Mouse (Mus musculus): Measurements from ENCODE around the gene Fyn. TPM values are rescaled to one million over a fixed set of nuclear protein-coding genes. Genes with fewer than 3 reads are reported as not detected.
A peak's percentile ranks its signal among the peaks of the same experiment; 100 is the strongest.

Gene Fyn
- polyA plus RNA-seq, 1 experiment from 2014 or later: 24.3 TPM

DNA sequence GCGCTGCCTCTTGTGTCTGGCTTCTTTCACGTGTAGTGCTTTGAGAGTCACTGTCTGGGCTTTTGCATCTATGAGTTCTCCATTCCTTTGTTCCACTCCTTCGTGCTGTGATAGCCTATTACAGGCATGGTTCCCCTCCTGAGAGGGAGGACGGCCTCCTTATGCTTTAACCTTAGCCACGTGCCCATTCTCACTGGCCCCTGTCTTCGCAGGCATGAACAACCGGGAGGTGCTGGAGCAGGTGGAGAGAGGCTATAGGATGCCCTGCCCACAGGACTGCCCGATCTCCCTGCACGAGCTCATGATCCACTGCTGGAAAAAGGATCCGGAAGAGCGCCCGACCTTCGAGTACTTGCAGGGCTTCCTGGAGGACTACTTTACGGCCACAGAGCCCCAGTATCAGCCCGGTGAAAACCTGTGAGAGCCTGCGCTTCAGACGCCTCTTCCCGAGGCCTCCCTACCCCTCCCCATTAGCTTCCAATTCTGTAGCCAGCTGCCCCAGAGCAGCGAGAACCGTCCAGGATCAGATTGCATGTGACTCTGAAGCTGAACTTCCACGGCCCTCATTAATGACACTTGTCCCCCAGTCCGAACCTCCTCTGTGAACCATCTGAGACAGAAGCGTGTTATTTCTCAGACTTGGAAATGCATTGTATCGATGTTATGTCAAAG, 195.0 kb downstream of the Fyn start:
- H3K4me3 ChIP-seq: no peak overlapping the region
- peak; percentile 30 for DNase-seq (ENCODE audit: low spot score)
- no peaks in the 10 kb centered on the region for H3K27me3 ChIP-seq (ENCODE audit: low read depth, poor library complexity, severe bottlenecking)
- H3K36me3 ChIP-seq: peaks cover 21% of the 10 kb centered on the region
- no peaks in the 10 kb centered on the region for H3K9me3 ChIP-seq (replicated peaks)
- peak overlapping the region; percentile 75 for H3K27ac ChIP-seq (replicated peaks)
- 53% methylated on average over 24 of the region's 24 CpGs for WGBS
- peaks cover 33% of the 10 kb centered on the region for H3K4me1 ChIP-seq

DNA sequence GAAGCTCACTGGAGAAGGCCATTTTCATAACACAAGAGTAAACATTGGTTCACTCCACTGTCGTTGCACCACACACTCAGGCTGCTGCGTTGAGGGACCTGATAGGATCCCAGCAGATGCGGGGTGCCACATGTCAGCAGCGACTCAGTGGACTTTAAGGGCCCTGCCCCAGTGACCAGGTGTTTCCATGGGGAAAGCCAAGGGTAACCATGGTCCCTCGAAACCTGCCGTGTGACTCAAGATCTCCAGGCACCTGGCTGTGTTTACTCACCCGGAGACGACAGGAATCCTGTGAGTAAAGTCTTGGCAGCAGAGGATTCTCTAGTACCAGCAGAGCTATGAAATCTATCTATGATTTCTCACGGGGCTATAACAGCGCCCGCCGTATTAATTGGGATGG, 198.2 kb downstream of the Fyn start:
- H3K27ac ChIP-seq (replicated peaks): no peak overlapping the region
- peaks cover 14% of the 10 kb centered on the region for H3K36me3 ChIP-seq
- DNase-seq (ENCODE audit: low spot score): no peak
- 89% methylated on average over 12 of the region's 12 CpGs for WGBS
- peaks cover 35% of the 10 kb centered on the region for H3K4me1 ChIP-seq
- no peaks in the 10 kb centered on the region for H3K9me3 ChIP-seq (replicated peaks)
- H3K4me3 ChIP-seq: no peak overlapping the region
- no peaks in the 10 kb centered on the region for H3K27me3 ChIP-seq (ENCODE audit: low read depth, poor library complexity, severe bottlenecking)

DNA sequence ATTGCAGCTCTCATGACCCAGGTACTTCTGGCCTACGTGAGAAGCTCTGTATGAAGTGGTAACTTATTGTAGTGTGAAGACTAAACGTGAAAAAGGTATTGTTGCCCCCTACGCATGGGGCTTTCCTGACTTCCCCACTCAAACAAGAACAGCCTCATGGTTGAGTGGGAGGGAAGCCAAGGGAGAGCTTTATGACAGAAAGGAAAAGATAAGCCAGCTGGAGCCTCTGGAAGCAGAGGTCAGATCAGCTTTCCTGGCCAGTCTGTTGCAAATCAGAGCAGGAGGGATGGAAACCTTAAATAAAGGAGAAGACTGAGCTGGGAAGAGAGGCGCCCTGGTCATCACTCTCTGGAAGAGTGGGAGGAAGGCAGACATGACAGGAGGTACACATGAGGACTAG, 200.3 kb downstream of the Fyn start:
- WGBS: 91% methylated on average over 4 of the region's 4 CpGs

DNA sequence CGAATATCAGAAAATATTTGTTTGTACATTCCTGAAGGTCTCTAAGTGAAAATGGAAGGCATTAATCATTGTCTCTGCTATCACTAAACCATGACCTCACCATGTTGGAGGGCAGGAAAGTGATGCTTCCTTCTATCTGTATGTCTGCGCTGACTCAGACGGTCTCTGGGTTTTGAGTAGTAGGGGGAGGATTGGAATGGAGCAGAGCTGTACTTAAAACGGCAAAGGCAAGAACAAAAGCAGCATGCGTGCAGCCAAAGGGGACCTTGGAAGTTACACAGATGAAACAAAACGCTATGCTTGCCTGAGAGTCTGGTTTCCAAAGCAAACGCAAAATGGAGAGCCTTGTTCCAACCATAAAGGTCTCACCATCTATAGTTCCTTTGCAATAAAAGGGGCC, 202.4 kb downstream of the Fyn start:
- Histone ChIP-seq H3K27ac (replicated peaks) (peak overlapping the region; percentile 35), H3K27me3 (ENCODE audit: low read depth, poor library complexity, severe bottlenecking) (no peaks in the 10 kb centered on the region), H3K4me1 (peaks cover 32% of the 10 kb centered on the region), H3K36me3 (peaks cover 9% of the 10 kb centered on the region), H3K9me3 (replicated peaks) (no peaks in the 10 kb centered on the region), H3K4me3 (no peak overlapping the region)
- DNase-seq (ENCODE audit: low spot score): no peak
- 73% methylated on average over 7 of the region's 7 CpGs for WGBS

More for the DNA sequence above, 200.3 kb downstream of the Fyn start:
- Histone ChIP-seq H3K4me3 (no peak overlapping the region), H3K27ac (replicated peaks) (no peak overlapping the region), H3K36me3 (peaks cover 14% of the 10 kb centered on the region), H3K9me3 (replicated peaks) (no peaks in the 10 kb centered on the region), H3K27me3 (ENCODE audit: low read depth, poor library complexity, severe bottlenecking) (no peaks in the 10 kb centered on the region), H3K4me1 (peaks cover 35% of the 10 kb centered on the region)
- no peak for DNase-seq (ENCODE audit: low spot score)

DNA sequence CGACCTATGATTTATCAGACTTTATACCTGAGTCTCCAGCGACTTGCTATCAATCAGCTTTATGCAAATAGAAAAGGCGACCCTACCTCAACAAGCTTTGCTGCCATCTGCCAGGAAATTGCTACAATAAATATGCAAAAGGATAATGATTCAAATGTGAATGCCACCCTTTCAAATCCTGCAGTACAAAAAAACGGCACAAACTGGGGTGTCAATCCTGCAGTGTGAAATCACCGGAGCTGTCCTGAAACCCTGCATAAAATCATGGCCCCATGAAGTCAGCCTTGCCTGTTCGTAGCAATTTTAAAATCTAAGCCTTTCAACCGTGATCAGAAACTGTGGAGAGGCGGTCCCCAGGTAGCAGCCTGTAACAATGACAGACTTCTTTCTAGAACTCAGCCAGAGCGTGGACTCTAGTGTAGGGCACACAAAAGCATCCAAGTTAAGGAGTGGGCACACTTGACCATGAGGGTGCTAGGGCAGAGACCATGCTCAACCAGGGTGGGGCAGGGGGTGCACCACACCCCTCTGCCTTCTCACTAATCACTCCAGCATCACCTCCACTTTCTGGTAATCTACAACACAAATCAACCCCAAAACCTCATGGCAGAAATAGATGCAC, 203.5 kb downstream of the Fyn start:
- 66% methylated on average over 9 of the region's 9 CpGs for WGBS
- H3K27ac ChIP-seq (replicated peaks): peak overlapping the region; percentile 64
- H3K4me1 ChIP-seq: peaks cover 32% of the 10 kb centered on the region
- H3K36me3 ChIP-seq: peaks cover 4% of the 10 kb centered on the region
- DNase-seq (ENCODE audit: low spot score): no peak
- H3K27me3 ChIP-seq (ENCODE audit: low read depth, poor library complexity, severe bottlenecking): no peaks in the 10 kb centered on the region
- no peaks in the 10 kb centered on the region for H3K9me3 ChIP-seq (replicated peaks)
- H3K4me3 ChIP-seq: no peak overlapping the region

DNA sequence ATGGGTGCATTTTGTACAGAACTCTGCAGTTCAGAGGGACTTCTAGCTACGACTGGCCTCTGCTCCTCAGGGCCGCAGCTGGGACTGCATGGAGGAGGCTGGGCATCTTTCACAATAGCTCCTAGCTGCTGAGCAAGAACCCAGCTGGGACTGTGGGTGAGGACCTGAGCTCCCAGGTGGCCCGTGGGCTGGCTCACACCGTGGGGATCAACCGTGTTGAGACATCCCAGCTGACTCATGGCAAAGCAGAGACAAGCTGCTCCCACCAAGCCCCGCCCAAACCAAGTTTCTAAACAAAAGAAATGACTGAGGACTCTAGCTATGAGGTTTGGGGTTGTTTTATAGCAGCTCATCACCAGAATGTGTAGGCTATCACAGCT, 204.0 kb downstream of the Fyn start:
- Histone ChIP-seq H3K27me3 (ENCODE audit: low read depth, poor library complexity, severe bottlenecking) (no peaks in the 10 kb centered on the region), H3K4me3 (no peak overlapping the region), H3K9me3 (replicated peaks) (no peaks in the 10 kb centered on the region), H3K36me3 (0 out of 2 replicates have a peak, but pooled peaks cover 3% of the 10 kb centered on the region), H3K27ac (replicated peaks) (peak overlapping the region; percentile 64), H3K4me1 (peaks cover 35% of the 10 kb centered on the region)
- DNase-seq (ENCODE audit: low spot score): no peak
- WGBS: 55% methylated on average over 6 of the region's 6 CpGs

DNA sequence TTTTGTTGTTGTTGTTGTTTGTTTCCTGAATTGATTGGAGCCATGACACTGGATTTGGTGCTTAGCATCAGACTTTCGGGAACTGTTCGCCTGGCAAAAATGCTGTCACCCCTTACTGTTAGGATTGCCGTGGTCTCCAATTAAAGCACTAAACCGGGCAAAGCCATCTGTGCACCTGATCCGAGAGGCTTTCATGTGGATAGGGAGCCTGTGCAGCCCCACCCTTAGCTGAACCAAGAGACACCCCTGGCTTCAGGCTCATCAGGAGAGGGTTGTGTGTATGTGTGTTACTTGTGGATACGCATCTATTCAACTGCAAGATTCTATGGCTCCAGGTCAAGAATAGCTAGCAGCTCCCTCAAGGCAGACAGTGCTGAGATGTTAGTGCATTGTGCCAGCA, 207.8 kb downstream of the Fyn start:
- Histone ChIP-seq H3K4me3 (no peak overlapping the region), H3K27ac (replicated peaks) (no peak overlapping the region), H3K27me3 (ENCODE audit: low read depth, poor library complexity, severe bottlenecking) (no peaks in the 10 kb centered on the region), H3K36me3 (no peaks in the 10 kb centered on the region), H3K9me3 (replicated peaks) (no peaks in the 10 kb centered on the region), H3K4me1 (peaks cover 46% of the 10 kb centered on the region)
- 87% methylated on average over 6 of the region's 6 CpGs for WGBS
- no peak for DNase-seq (ENCODE audit: low spot score)

DNA sequence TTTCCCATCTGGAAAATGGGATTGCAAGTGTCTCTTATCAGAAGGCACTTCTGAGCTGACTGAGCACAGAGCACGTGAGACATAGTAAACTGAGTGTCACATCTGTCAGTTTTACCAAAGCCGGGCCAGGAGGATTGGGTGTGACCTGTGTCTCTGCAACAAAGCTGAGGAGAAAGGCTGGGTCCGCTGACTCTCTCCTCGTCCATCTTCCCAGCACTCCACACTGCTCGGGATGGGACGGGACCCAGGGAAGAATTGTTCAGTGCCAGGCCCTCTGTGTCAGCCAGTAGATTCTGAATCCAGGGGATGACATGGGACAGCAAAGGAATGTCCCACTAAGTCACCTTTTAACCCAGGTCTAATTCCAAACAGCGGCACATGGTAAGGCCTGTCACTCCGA, 211.8 kb downstream of the Fyn start:
- Histone ChIP-seq H3K9me3 (replicated peaks) (no peaks in the 10 kb centered on the region), H3K4me1 (peaks cover 30% of the 10 kb centered on the region), H3K36me3 (no peaks in the 10 kb centered on the region), H3K27ac (replicated peaks) (no peak overlapping the region), H3K27me3 (ENCODE audit: low read depth, poor library complexity, severe bottlenecking) (no peaks in the 10 kb centered on the region; the same call in 1 of the 2 replicates), H3K4me3 (no peak overlapping the region)
- WGBS: 66% methylated on average over 8 of the region's 8 CpGs
- DNase-seq (ENCODE audit: low spot score): no peak

DNA sequence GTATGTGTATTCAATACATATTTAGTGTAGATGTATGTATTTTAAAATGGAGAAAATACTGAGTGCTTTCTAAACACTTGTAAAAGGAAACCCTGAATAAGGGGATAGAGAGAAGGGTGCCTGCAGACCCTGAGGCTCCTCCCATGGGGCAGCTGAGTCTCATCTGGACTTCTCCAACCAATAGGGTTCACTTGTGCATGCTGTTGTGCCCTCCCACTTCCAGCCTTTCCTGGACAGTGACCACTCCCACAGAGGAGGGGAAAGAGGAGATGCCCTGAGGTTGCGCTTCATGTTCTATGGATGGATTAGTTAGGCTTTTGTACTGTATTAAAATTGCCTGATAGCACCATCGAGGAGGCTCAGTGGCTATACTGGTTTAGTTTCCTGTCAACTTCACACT, 213.7 kb downstream of the Fyn start:
- Histone ChIP-seq H3K9me3 (replicated peaks) (no peaks in the 10 kb centered on the region), H3K27me3 (ENCODE audit: low read depth, poor library complexity, severe bottlenecking) (peaks cover 5% of the 10 kb centered on the region), H3K4me3 (no peak overlapping the region), H3K4me1 (peaks cover 34% of the 10 kb centered on the region), H3K36me3 (no peaks in the 10 kb centered on the region), H3K27ac (replicated peaks) (no peak overlapping the region)
- DNase-seq (ENCODE audit: low spot score): no peak
- 90% methylated on average over 2 of the region's 2 CpGs for WGBS

DNA sequence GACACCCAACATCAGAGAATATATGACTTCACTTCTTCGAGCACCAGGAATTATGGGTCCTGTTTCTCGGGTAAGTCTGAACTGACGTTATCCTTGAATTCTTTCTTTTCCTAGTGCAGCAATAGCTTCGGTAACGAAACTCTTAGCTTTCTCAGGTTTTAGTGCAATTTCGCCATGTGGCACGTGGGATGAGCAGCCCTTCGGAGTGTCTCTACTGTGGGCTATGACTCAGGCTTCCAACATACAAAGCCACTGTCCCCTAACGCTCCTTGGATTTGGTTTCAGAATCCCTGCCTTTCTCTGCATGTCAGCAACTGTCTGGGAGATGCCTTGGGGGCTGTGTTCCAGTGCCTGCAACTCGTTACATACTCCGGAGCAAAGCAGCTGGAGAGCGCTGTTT, 215.1 kb downstream of the Fyn start:
- H3K36me3 ChIP-seq: no peaks in the 10 kb centered on the region
- H3K4me3 ChIP-seq: no peak overlapping the region
- peaks cover 15% of the 10 kb centered on the region for H3K27me3 ChIP-seq (ENCODE audit: low read depth, poor library complexity, severe bottlenecking)
- no peak for DNase-seq (ENCODE audit: low spot score)
- WGBS: 86% methylated on average over 12 of the region's 12 CpGs
- no peaks in the 10 kb centered on the region for H3K9me3 ChIP-seq (replicated peaks)
- H3K4me1 ChIP-seq: peaks cover 41% of the 10 kb centered on the region
- no peak overlapping the region for H3K27ac ChIP-seq (replicated peaks)

DNA sequence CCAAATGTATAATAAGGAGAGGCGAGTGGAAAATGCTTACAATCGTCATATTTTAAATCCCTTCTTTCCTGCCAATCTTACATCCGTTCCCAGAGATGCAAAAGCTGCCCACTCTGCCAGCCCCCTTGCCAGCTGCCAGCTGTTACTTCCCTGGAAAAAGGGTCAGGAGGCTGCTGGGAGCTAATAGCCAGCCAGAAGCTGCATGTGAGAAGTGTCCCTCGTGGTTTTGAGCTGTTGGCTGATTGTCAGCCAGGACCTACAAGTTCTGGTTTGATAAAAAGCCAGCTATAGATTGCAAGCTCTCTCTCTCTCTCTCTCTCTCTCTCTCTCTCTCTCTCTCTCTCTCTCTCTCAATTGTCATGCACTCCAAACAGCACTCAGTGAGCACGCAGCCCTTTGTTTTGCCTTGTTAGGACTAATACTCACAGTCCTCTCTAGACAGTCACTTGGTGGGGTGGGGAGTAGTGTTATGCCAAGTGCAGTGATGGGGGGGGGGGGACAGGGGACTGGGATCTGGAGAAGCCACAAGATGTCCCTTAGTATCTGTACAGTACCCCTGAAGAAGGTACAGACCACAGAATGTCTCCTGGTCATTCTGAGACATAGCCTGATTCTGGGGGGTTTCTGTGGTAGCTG, 218.8 kb downstream of the Fyn start:
- H3K9me3 ChIP-seq (replicated peaks): no peaks in the 10 kb centered on the region
- H3K27me3 ChIP-seq (ENCODE audit: low read depth, poor library complexity, severe bottlenecking): peaks cover 44% of the 10 kb centered on the region
- H3K4me1 ChIP-seq: peaks cover 34% of the 10 kb centered on the region
- H3K36me3 ChIP-seq: no peaks in the 10 kb centered on the region
- no peak overlapping the region for H3K4me3 ChIP-seq
- 80% methylated on average over 5 of the region's 5 CpGs for WGBS
- peak overlapping the region; percentile 50; the same call in 1 of the 2 replicates for H3K27ac ChIP-seq (replicated peaks)
- DNase-seq (ENCODE audit: low spot score): no peak

DNA sequence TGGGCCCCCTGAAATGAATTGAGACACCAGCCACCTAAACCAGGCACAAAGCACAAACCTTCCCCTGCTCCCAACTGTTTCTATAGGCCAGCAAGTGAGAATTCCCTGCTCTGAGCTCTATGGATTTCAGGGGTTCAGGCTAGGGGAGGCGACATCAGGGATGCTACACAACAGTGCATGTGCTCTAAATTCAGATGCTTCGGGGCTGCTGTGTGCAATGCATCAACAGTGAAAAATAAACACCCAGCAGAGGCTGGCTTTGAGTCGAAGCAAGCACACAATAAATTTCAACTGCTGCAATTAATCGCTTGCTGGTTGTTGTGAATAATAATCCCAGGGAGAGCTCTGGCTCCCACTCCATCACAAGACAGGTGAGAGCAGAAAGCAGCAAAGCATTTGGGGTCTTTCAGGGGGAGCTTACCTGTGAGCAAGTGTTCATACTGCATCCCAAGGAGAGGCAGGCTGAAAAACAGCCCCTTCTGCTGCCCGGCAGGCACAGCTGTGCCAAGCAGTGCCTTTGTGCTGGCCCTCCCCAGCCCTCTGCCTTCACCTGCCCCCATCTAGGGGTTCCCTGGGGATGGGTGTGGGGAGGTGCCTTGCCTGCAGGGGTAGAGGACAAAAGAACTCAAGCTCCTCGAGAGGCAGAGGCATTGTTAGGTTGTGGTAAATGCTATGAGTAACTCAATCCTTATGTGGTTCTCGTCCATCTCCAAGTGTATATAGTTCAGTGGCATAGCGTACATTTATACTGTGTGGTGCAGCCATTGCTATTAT, 219.5 kb downstream of the Fyn start:
- H3K4me3 ChIP-seq: no peak overlapping the region
- peaks cover 4% of the 10 kb centered on the region; the same call in 1 of the 2 replicates for H3K9me3 ChIP-seq (replicated peaks)
- no peak for DNase-seq (ENCODE audit: low spot score)
- H3K27ac ChIP-seq (replicated peaks): peak overlapping the region; percentile 61; the same call in 1 of the 2 replicates
- peaks cover 44% of the 10 kb centered on the region for H3K27me3 ChIP-seq (ENCODE audit: low read depth, poor library complexity, severe bottlenecking)
- no peaks in the 10 kb centered on the region for H3K36me3 ChIP-seq
- H3K4me1 ChIP-seq: peaks cover 40% of the 10 kb centered on the region
- WGBS: 71% methylated on average over 8 of the region's 8 CpGs
